Mouse (Mus musculus) liver, postnatal 0 days (tissue): ENCODE results near the gene Casz1.

ENCODE experiments used
- CTCF ChIP-seq: sonication (generic); IDR thresholded peaks from 2 replicates; pipeline ENCODE4 v1.5.1; 2016; ENCODE audit warnings: antibody characterized with exemption, low read depth
- EP300 ChIP-seq: IDR thresholded peaks from 2 replicates; pipeline ENCODE4 v1.6.1; 2016; ENCODE audit warnings: antibody characterized with exemption, low read depth, mild to moderate bottlenecking

GRCm38 (mm10) chr4:148950487-148950886 lies 146.3 kb downstream of the Casz1 start:
- TF ChIP-seq EP300 (no peak), CTCF (no peak)
